In genomic region chr2:158204114-158204513, GRCm38 (mm10) we compare ENCODE assay signal across 9 mouse cellular contexts. TPM values are rescaled to one million over a fixed set of nuclear protein-coding genes. Genes with fewer than 3 reads are reported as not detected.
DNase-seq lines count a peak whose midpoint lies in the region; ATAC-seq and TF ChIP-seq lines count a peak whose summit lies in the region.
"Had no signal": no experiment of that assay in that cellular context is flagged by ENCODE, and none has a peak within 500 bp of the region (broad histone marks: within the 10 kb centered on the region; RNA-seq: fewer than 3 reads in every experiment).

No protein-coding gene starts in this region.

- ATAC-seq in lung, embryonic 14.5 days (ENCODE audit: insufficient read depth): peak; percentile 57; the same call in 1 of the 2 replicates

- peak; percentile 72 for TF ChIP-seq EP300 in heart, adult 2 months (IDR thresholded peaks at IDR 0.05; ENCODE audit: insufficient read depth, low read depth, low read length)

- H3K27ac ChIP-seq in heart, adult 2 months: no peak overlapping the region
- H3K27ac ChIP-seq in lung, embryonic 14.5 days (ENCODE audit: low read depth): no peak overlapping the region

- H3K36me3 ChIP-seq in heart, adult 2 months (ENCODE audit: control insufficient read depth, insufficient read depth, low read length): no peaks in the 10 kb centered on the region
- H3K36me3 ChIP-seq in lung, embryonic 14.5 days (ENCODE audit: insufficient read depth): 0 out of 2 replicates have a peak, but pooled peaks cover 9% of the 10 kb centered on the region

- intact Hi-C loops in heart, adult 2 months (cut with DNase I): loop anchor here (1.0 to 10.0 kb wide), 6 partner anchors 57 to 599 kb away; partner anchors contain the start of gene Tgm2

- no peak overlapping the region for H3K4me2 ChIP-seq in lung, embryonic 14.5 days

- H3K9me3 ChIP-seq in lung, embryonic 14.5 days (ENCODE audit: low read depth, low read length): no peaks in the 10 kb centered on the region

- 11% methylated on average over 7 of the region's 7 CpGs for WGBS in heart, adult 2 months
- WGBS in lung, embryonic 14.5 days: 7% methylated on average over 7 of the region's 7 CpGs

- TF ChIP-seq CTCF in heart, adult 2 months (IDR thresholded peaks at IDR 0.05): peak; percentile 98
- peak; percentile 100 for TF ChIP-seq CTCF in lung, embryonic 14.5 days (IDR thresholded peaks at IDR 0.05; ENCODE audit: low read depth)

- peak; percentile 89 for DNase-seq in CD4-positive, CD25-positive, alpha-beta regulatory T cell, adult 2 months (ENCODE audit: low read depth, low spot score)
- DNase-seq in adrenal gland, adult 8-10 months: peak; percentile 57
- peak; percentile 79 for DNase-seq in embryo, embryonic 10.5 days (ENCODE audit: low spot score)
- peak; percentile 77 to 88 for DNase-seq in heart, adult 2 months
- peak; percentile 75 to 94 for DNase-seq in kidney, postnatal 36 days
- peak; percentile 89 for DNase-seq in lung, embryonic 14.5 days
- peak; percentile 53 for DNase-seq in retina, adult 2 months (ENCODE audit: low read depth, low spot score)
- DNase-seq in thymus, postnatal 14 days: peak; percentile 79

- no peak for TF ChIP-seq POLR2A in heart, adult 2 months (IDR thresholded peaks at IDR 0.05; ENCODE audit: insufficient read depth, low read depth, low read length)

- H3K79me2 ChIP-seq in heart, adult 2 months (replicated peaks; ENCODE audit: control insufficient read depth, insufficient read depth, low read length): no peaks in the 10 kb centered on the region

- H3K4me3 ChIP-seq in heart, adult 2 months: no peak overlapping the region
- H3K4me3 ChIP-seq in lung, embryonic 14.5 days (ENCODE audit: low read depth, low read length): no peak overlapping the region
- H3K4me3 ChIP-seq: erythroblast, embryonic 14.5 days had no signal

- no peak overlapping the region for H3K9ac ChIP-seq in heart, adult 2 months (ENCODE audit: low read depth, low read length)
- H3K9ac ChIP-seq in lung, embryonic 14.5 days: no peak overlapping the region

- peaks cover 1% of the 10 kb centered on the region; the same call in 1 of the 2 replicates for H3K4me1 ChIP-seq in heart, adult 2 months (ENCODE audit: control insufficient read depth, insufficient read depth, low read length)
- no peaks in the 10 kb centered on the region for H3K4me1 ChIP-seq in lung, embryonic 14.5 days (ENCODE audit: insufficient read depth)

- H3K27me3 ChIP-seq in heart, adult 2 months (ENCODE audit: control insufficient read depth, insufficient read depth, low read length): no peaks in the 10 kb centered on the region
- H3K27me3 ChIP-seq in lung, embryonic 14.5 days (ENCODE audit: insufficient read depth, low read length): no peaks in the 10 kb centered on the region

RNA-seq across cellular contexts. Expression of gene D630003M21Rik, which starts 24.9 kb away (rescaled TPM):
- 1 to 10 TPM; 1.4 to 7.8 (median 4.4) TPM for total RNA-seq in adrenal gland, adult 8-10 months (2022)
- total RNA-seq in heart, adult 2 months (2021): 1 to 10 TPM; 4.6 to 6.7 TPM
- polyA plus RNA-seq in heart, adult 2 months (2012; rRNA removed): 6.6 and 9.7 TPM in 2 replicates
- 6.4 and 9.1 TPM in 2 replicates for polyA plus RNA-seq in lung, embryonic 14.5 days (2014; fragmentation: Nextera tagmentation; extraction: Ambion mirVana)

RNA-seq across cellular contexts. Expression of gene Bpi, which starts 53.8 kb away (rescaled TPM):
- total RNA-seq in adrenal gland, adult 8-10 months (2022): not detected
- under 1 TPM in 1 of 2 experiments, not detected in 1; 0.13 TPM for total RNA-seq in heart, adult 2 months (2021)
- polyA plus RNA-seq in heart, adult 2 months (2012; rRNA removed): not detected in 2 replicates
- polyA plus RNA-seq in lung, embryonic 14.5 days (2014; fragmentation: Nextera tagmentation; extraction: Ambion mirVana): not detected in 2 replicates
- polyA plus RNA-seq: erythroblast, embryonic 14.5 days had no signal

RNA-seq across cellular contexts. Expression of gene Tgm2, which starts 57.9 kb away (rescaled TPM):
- total RNA-seq in adrenal gland, adult 8-10 months (2022): 10 to 100 TPM; 58.1 to 75.3 (median 62.3) TPM
- 100 to 1,000 TPM; 270 to 286 TPM for total RNA-seq in heart, adult 2 months (2021)
- 155 and 205 TPM in 2 replicates for polyA plus RNA-seq in heart, adult 2 months (2012; rRNA removed)
- 40.8 and 41.7 TPM in 2 replicates for polyA plus RNA-seq in lung, embryonic 14.5 days (2014; fragmentation: Nextera tagmentation; extraction: Ambion mirVana)
